Mouse (Mus musculus) liver, embryonic 14.5 days (tissue): ENCODE data around the gene Ascl2. TPM values are rescaled to one million over a fixed set of nuclear protein-coding genes. Genes with fewer than 3 reads are reported as not detected.

ENCODE experiments used
- ATAC-seq: fragments of 200-750 bp; cut with Nextera tagmentation; 2 replicates; pipeline ENCODE4 v1.8.0; 2017; ENCODE audit warnings: moderate number of reproducible peaks, mild to moderate bottlenecking, moderate library complexity; ENCODE audit not compliant: insufficient read depth
- DNase-seq, 3 experiments: peaks; one replicate each; pipeline ENCODE4 v3.0.0-alpha.2; 2012 to 2013; ENCODE audit warnings: low read depth in 3 of 3, low spot score in 3 of 3
- H3K27ac ChIP-seq: fragments of 300-500 bp; sonication (generic); 2 replicates; pipeline ENCODE4 v1.5.1; 2014; ENCODE audit warnings: moderate library complexity, mild to moderate bottlenecking, control low read depth, inconsistent platforms
- H3K27me3 ChIP-seq: fragments of 300-500 bp; sonication (generic); 2 replicates; pipeline ENCODE4 v1.6.1; 2014; ENCODE audit warnings: mild to moderate bottlenecking, low read length, moderate library complexity; ENCODE audit not compliant: control insufficient read depth, insufficient read depth
- H3K36me3 ChIP-seq: fragments of 300-500 bp; sonication (generic); replicated peaks from 2 replicates; pipeline ENCODE4 v1.6.1; 2014; ENCODE audit warnings: low read depth; ENCODE audit not compliant: control insufficient read depth, insufficient read depth
- H3K4me1 ChIP-seq, 2 experiments: fragments of 200-500 bp in 1 of 2; fragments of 300-500 bp in 1 of 2; sonication (generic) in 1 of 2; replicated peaks; 2 replicates each; pipeline ENCODE4 v1.6.1; 2012 to 2014; ENCODE audit warnings: antibody characterized with exemption in 1 of 2, inconsistent platforms in 1 of 2, low read length in 1 of 2; ENCODE audit not compliant: control insufficient read depth in 2 of 2, insufficient read depth in 2 of 2
- H3K4me2 ChIP-seq: fragments of 300-500 bp; sonication (generic); 2 replicates; pipeline ENCODE4 v1.6.1; 2014; ENCODE audit warnings: low read depth, mild to moderate bottlenecking, control low read depth, moderate library complexity
- H3K4me3 ChIP-seq, 2 experiments: fragments of 200-500 bp in 1 of 2; fragments of 300-500 bp in 1 of 2; sonication (generic) in 1 of 2; 2 replicates each; pipeline ENCODE4 v1.5.1; 2012 to 2014; ENCODE audit warnings: low read depth in 2 of 2, low read length in 2 of 2, mild to moderate bottlenecking in 2 of 2, control low read depth in 1 of 2, inconsistent platforms in 1 of 2, moderate library complexity in 1 of 2; ENCODE audit not compliant: insufficient read depth in 1 of 2
- H3K9ac ChIP-seq: fragments of 300-500 bp; sonication (generic); replicated peaks from 2 replicates; pipeline ENCODE4 v1.6.1; 2014; ENCODE audit warnings: mild to moderate bottlenecking, control low read depth, moderate library complexity
- H3K9me3 ChIP-seq: fragments of 300-500 bp; sonication (generic); 2 replicates; pipeline ENCODE4 v1.6.1; 2016; ENCODE audit warnings: low read length, mixed read lengths; ENCODE audit not compliant: control insufficient read depth
- CTCF ChIP-seq: IDR thresholded peaks from 2 replicates; pipeline ENCODE4 v1.5.1; 2016; ENCODE audit warnings: antibody characterized with exemption, low read depth, control low read depth
- EP300 ChIP-seq: IDR thresholded peaks from 2 replicates; pipeline ENCODE4 v1.6.1; 2016; ENCODE audit warnings: antibody characterized with exemption, low read depth
- WGBS: fragments of 180-500 bp; shearing (Covaris S2); extraction: QIAGEN DNeasy Blood & Tissue Kit; methylation state at CpG from one replicate; pipeline ENCODE4 v1.1.7; 2014; ENCODE audit not compliant: insufficient replicate concordance; 5-methylcytosine and 5-hydroxymethylcytosine counted together
- polyA plus RNA-seq, 2 experiments: library from polyadenylated mRNA; depleted of rRNA in 1 of 2; stranded (reverse) in 1 of 2; unstranded in 1 of 2; fragments of >200 nt; fragmentation: Nextera tagmentation in 1 of 2; extraction: Ambion mirVana in 1 of 2; gene quantifications; 2 replicates each; pipeline versions ENCODE4 v1.2.1 to v1.2.3; 2012 to 2014

The Ascl2 gene
- polyA plus RNA-seq, 2 experiments: 0.30 to 0.36 TPM

DNA sequence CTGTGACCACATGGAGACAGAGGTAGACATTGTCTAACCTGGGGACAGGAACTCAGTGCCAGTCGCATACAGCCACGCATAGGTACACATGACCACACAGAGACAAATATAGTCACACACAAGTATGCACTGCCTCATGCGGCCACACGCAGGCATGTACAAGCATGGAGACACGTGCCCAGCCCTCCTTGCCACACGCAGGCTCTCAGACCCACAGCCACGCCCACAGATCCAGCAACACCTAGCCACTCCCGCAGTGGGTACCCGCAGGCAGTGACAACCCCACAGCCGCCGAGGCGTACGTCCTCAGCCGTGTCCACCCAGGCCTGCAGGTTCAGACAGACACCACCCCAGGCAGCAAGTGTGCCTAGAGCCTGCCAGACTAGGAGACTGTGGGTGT is 33.4 kb downstream of the Ascl2 start:
- DNase-seq (no peak), ATAC-seq (no peak)
- no peaks in the 10 kb centered on the region for H3K36me3 ChIP-seq
- no peak overlapping the region for H3K9ac ChIP-seq
- H3K4me1 ChIP-seq: no peaks in the 10 kb centered on the region; a peak in 2 of 4 replicates
- WGBS: 67% methylated on average over 14 of the region's 14 CpGs
- H3K9me3 ChIP-seq: no peaks in the 10 kb centered on the region
- H3K4me3 ChIP-seq: no peak overlapping the region
- no peak for TF ChIP-seq CTCF
- TF ChIP-seq EP300: no peak
- H3K27me3 ChIP-seq: no peaks in the 10 kb centered on the region
- H3K27ac ChIP-seq: no peak overlapping the region
- no peak overlapping the region for H3K4me2 ChIP-seq

GRCm38 (mm10) chr7:142932469-142932868 is 36.6 kb downstream of the Ascl2 start:
- Histone ChIP-seq H3K4me3 (no peak overlapping the region), H3K27me3 (no peaks in the 10 kb centered on the region), H3K9me3 (no peaks in the 10 kb centered on the region), H3K27ac (no peak overlapping the region), H3K4me2 (no peak overlapping the region), H3K9ac (no peak overlapping the region), H3K4me1 (no peaks in the 10 kb centered on the region), H3K36me3 (no peaks in the 10 kb centered on the region)
- TF ChIP-seq CTCF (no peak), EP300 (no peak)
- 29% methylated on average over 3 of the region's 3 CpGs for WGBS
- ATAC-seq (no peak), DNase-seq (no peak)

DNA sequence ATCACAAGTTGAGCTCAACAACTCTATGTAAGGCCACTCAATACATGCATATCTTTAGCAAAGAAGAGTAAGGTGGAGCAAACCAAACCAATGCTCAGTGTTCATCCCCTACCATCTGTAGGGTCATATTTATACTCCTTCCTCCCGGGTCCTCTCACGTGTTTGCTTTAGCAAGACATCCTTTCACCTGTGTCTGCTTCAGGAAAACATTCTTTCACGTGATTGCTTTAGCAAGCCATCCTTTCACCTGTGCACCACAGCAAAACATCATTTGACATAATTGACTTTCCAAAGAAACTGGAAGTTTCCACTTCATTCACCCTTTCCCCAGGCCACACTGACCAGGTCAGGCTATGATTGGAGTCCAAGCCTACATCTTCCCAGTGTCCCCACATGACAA is 38.0 kb downstream of the Ascl2 start, which contains the start of gene Th:
Gene Th, minus strand, starts transcription at position 101 of the 400 bp plus-strand sequence.
- no peak for ATAC-seq
- Histone ChIP-seq H3K4me2 (no peak within 1 kb of the TSS), H3K36me3 (no peaks in the 10 kb centered on the region), H3K27me3 (no peaks in the 10 kb centered on the region), H3K9me3 (no peaks in the 10 kb centered on the region), H3K4me1 (no peaks in the 10 kb centered on the region), H3K4me3 (no peak within 1 kb of the TSS), H3K27ac (no peak within 1 kb of the TSS), H3K9ac (no peak within 1 kb of the TSS)
- 68% methylated on average over 3 of the region's 3 CpGs for WGBS
- DNase-seq: no peak
- TF ChIP-seq CTCF (no peak), EP300 (no peak)

DNA sequence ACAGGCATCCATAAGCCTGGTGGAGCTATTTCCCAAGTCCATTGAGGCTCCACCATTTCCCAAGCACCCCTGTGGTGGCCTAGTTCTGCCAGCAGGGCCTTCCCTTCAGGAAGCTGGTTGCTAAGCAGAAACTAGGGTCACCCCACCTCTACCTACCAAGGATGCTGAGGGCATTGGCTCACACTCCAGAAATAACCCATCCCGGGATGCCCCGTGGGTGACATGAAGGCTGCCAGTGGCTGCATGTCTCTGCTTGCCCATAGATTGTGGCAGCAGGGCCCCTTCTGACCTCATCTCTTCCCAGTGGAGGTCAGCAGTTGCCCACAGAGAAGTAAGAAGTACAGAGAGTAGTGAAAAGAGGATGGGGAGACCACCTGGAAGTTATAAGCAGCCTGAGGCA is 39.5 kb downstream of the Ascl2 start:
- Histone ChIP-seq H3K27me3 (no peaks in the 10 kb centered on the region), H3K9me3 (no peaks in the 10 kb centered on the region), H3K9ac (no peak overlapping the region), H3K4me3 (no peak overlapping the region), H3K4me2 (no peak overlapping the region), H3K27ac (no peak overlapping the region), H3K36me3 (no peaks in the 10 kb centered on the region), H3K4me1 (no peaks in the 10 kb centered on the region)
- WGBS: 67% methylated on average over 2 of the region's 2 CpGs
- ATAC-seq (no peak), DNase-seq (no peak)
- TF ChIP-seq EP300 (no peak), CTCF (no peak)

DNA sequence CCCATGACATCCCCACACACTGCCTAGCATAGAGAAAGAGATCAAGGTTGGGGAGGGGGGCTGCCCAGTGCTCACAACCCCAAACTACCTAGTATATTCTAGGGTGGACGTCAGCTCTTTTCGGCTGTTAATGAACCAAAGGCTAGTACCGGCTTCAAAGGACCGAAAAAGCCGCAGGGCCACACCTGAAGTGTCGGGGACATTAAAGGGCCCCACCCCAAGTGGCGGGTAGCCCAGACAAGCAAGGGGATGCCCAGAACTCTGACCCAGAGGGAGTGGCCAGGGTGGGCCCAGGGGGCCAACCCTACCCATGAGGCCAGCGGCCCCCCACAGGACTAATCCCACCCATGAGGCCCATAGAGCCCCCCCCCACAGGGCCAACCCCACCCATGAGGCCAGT is 41.8 kb downstream of the Ascl2 start:
- ATAC-seq: no peak
- Histone ChIP-seq H3K4me1 (no peaks in the 10 kb centered on the region), H3K9me3 (no peaks in the 10 kb centered on the region), H3K4me2 (no peak overlapping the region), H3K9ac (no peak overlapping the region), H3K27me3 (no peaks in the 10 kb centered on the region), H3K4me3 (no peak overlapping the region), H3K27ac (no peak overlapping the region), H3K36me3 (no peaks in the 10 kb centered on the region)
- DNase-seq: no peak
- WGBS: 54% methylated on average over 8 of the region's 8 CpGs
- no peak for TF ChIP-seq CTCF
- no peak for TF ChIP-seq EP300
